Mouse (Mus musculus) cerebellum, postnatal 25 days (tissue): Measurements from ENCODE around the gene Col1a1.
A peak's percentile ranks its signal among the peaks of the same experiment; 100 is the strongest.
"Not testable (repeated sequence)": the region's sequence is repeated elsewhere in the genome, so short reads cannot be mapped to it uniquely, and the experiment has no call there.

Experiments
- DNase-seq, 2 experiments: peaks; one replicate each; pipeline ENCODE4 v3.0.0; 2021; ENCODE audit warnings: mixed read lengths in 2 of 2

Gene Col1a1

DNA sequence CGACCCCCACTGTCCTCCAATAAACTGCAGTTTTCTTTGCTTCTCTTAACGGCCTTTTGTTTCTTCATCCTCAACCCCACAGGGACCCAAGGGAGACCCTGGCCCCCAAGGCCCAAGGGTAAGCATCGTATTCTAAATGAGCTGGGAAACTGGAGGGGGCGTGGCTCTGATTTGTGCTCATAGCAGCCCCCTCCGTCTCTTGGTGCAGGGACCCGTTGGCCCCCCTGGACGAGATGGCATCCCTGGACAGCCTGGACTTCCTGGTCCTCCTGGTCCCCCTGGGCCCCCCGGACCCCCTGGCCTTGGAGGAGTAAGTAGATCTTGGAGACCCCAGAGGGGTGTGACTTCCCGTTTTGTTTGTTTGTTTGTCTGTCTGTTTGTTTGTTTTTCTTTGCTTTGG, 2.3 kb downstream of the Col1a1 start:
- DNase-seq: peak in 1 of 2 experiments; percentile 22

DNA sequence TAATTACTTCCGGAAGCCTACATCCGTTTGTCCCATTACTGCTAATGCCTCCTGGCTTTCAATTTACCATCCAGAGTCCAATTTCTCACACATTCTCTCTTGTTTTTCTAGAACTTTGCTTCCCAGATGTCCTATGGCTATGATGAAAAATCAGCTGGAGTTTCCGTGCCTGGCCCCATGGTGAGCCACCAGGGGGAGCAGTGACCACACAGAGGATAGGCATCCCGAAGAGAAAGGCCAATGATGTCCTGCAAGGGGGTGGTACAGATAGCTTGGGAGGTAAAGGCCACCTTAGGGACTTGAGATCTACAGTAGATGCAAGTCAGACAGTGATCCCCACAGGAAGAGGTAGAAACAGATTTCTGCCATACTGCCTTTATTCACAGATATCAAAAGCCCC, 3.3 kb downstream of the Col1a1 start:
- DNase-seq: peak; percentile 76 to 86

DNA sequence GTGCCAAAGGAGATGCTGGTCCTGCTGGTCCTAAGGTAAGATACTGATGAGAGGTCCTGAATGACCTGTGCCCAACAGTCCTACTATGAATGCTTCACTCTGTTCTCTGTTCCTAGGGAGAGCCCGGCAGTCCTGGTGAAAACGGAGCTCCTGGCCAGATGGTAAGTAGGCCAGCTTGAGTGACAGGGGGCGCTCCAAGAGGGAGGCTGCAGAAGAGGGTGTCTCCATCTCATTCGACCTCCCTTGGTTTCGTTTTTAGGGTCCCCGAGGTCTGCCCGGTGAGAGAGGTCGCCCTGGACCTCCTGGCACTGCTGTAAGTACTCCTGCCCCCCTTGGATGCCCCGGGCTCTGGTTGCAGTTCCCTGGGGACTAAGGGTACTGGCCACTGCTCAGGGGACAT, 5.1 kb downstream of the Col1a1 start:
- DNase-seq: peak in 1 of 2 experiments; percentile 19

DNA sequence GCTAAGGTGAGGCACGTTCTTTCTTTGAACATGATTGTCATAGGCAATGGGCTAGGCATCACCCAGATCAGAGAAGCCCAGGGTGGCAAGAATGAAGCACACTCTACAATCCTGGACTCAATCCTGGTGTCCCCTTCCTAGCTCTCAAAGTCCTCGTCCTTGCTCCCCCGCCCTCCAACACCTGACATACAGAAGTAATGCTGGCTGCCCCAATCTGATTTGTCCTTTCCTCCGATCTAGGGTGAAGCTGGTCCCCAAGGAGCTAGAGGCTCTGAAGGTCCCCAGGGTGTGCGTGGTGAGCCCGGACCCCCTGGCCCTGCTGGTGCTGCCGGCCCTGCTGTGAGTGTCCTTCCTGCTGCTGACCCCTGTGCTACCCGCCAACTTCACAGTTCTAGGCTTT, 5.8 kb downstream of the Col1a1 start:
- DNase-seq: no peak

DNA sequence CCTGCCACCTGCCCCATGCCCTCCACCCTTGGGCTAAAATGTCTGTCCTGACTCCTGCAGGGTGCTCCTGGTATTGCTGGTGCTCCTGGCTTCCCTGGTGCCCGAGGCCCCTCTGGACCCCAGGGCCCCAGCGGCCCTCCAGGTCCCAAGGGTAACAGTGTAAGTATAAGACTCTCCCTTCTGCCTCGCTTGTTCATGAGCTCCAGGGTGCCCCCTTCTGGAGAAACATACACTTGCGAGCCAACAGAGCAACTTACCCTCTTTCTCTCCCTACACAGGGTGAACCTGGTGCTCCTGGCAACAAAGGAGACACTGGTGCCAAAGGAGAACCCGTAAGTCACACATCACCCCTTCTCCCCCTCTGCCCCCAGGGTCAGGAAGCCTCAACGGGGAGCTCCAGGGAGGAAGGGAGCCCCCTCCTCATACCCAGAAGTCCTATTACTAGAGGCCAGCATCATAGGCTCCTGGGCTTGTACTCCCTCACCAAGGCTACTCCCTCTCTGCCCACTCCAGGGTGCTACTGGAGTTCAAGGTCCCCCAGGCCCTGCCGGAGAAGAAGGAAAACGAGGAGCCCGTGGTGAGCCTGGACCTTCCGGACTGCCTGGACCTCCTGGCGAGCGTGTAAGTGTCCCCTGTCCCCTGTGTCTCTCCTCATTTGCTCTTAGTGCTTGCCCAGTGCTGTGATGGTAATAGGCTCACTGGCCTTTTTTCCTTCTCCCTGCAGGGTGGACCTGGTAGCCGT, 6.4 kb downstream of the Col1a1 start:
- DNase-seq: peak; percentile 48 to 68

DNA sequence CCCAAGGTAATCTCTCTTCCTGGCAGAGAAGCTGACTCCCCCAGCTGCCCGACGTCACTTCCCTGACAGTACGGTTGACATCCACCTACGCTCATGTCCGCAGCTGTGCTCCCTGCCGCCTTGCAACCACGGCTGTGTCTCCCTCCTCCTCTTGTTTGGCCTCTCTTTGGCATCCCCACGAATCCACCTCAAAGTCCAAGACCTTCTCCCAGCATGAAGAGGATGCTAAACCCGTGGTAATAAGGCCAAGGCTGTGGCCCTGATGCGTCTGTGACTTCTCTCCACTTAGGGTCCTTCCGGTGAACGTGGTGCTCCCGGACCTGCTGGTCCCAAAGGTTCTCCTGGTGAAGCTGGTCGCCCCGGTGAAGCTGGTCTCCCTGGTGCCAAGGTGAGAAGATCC, 7.0 kb downstream of the Col1a1 start:
- no peak for DNase-seq

DNA sequence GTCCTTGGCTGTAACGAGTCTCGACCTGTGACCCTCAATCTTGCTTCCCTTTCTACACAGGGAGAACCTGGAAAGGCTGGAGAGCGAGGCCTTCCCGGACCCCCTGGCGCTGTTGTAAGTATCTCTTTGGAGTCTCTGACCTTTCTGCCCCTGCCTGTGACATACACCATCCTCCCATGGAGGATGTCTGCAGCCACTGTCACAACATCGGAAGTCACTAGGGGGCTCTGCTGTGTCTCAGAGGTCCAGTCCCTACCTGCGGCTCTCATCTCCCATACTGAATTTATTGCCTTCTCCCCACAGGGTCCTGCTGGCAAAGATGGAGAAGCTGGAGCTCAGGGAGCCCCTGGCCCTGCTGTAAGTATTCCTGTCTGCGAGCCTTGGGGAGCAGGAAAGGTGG, 8.3 kb downstream of the Col1a1 start:
- DNase-seq: peak in 1 of 2 experiments; percentile 26

DNA sequence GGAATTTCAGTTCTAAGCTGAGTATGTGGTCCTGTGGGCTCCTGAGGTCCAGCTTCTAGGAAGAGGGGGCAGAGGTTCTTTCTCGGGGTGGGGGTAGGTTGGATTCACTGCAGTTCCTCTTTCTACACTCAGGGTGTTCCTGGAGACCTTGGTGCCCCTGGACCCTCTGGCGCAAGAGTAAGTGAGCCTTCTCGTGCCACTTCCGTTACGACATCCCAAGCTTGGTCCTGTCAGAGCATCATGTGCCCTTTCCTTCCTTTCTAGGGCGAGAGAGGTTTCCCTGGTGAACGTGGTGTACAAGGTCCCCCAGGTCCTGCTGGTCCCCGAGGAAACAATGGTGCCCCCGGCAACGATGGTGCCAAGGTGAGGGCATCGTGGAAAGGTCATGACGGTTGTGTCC, 9.2 kb downstream of the Col1a1 start:
- no peak for DNase-seq

DNA sequence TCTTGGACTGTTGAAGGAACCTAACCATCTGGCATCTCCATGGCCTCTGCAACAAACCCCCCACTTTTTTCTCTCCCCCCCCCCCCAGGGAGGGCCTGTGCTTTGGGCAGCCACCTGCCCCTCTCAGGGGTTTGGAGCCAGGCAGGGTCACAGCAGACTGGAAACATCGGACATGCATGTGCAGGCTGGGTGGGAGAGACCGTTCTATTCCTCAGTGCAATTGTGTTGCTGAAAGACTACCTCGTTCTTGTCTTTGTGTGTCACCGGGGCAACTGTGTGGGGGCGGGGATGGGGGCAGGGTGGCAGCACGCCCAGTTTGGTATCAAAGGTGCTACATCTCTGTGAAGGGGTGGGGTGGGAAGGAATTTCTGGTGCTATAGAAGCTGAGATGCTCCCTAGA, 16.1 kb downstream of the Col1a1 start:
- DNase-seq: no peak

DNA sequence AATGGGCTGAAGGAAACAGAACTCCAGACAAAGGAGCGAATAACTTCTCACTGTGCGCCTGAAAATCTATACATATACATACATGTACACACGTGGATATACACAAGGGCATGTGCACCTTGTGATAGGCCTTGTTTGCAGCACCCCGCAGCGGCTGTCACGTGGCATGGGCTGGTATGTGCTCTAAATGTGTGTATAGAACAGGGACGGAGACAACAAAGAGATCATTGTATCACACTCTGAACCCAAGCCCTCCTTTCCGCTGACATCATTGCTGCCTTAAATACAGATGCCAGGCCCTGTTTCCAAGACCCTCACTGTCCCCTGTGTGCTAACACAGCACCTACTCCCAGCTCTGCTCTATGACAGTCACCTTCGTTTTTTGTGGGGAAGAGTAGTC, 19.1 kb downstream of the Col1a1 start:
- DNase-seq: no peak

DNA sequence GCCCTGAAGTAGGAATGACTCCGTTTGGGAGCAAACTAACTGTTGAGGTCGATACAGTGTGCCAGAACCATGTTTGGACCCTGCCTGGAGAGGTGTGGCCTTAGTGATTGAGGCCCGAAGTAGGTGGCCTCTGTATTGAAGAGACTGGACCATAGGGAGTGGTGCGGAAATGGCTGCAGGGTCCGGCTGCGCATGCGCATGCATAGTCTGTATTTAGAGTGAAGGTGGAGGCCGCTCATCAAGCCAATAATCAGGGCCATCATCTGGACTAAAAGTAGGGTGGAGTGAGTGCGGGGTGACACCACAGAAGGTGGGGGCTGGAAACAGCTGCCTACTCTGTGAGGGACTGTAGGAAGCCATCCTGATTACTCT, 21.7 kb downstream of the Col1a1 start:
- DNase-seq: peak; percentile 23 to 48

DNA sequence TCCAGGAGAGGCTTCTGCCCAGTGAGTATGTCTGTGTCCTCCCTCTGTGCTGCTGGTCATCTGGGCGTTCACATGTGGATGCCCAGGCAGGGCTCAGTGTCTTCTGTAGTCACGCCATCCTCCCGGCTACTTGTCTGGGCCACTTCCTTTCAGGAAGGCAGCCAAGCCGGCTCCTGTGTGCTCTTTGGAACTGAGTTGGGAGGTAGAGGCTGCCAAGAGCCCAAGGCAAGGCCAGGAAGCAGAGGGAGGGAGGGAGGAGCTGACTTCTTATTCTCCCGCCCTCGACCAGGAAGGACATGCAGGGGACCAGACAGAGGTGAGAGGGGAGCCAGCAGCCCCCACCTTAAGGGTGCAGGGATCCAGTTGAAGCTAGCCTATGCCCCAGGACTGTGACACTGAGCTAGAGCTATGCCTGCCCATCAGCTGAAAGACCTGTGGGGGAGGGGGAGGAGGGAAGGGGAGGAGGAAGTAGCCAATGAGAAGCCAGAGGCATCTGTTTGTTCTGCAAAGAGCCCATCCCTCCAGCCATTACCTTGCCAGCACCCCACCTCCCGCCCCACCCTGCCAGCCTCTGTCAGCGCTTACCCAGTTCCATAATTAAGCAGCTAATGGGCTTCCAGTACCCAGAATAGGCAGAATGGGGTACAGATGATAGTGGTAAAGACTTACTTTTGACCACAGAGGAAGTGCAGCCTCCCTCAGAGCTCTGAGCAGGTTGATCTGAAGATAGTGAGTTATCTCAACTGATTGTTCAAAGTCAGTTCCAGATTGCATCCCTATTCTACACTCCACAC, 22.2 kb downstream of the Col1a1 start:
- peak; percentile 68 to 78 for DNase-seq

DNA sequence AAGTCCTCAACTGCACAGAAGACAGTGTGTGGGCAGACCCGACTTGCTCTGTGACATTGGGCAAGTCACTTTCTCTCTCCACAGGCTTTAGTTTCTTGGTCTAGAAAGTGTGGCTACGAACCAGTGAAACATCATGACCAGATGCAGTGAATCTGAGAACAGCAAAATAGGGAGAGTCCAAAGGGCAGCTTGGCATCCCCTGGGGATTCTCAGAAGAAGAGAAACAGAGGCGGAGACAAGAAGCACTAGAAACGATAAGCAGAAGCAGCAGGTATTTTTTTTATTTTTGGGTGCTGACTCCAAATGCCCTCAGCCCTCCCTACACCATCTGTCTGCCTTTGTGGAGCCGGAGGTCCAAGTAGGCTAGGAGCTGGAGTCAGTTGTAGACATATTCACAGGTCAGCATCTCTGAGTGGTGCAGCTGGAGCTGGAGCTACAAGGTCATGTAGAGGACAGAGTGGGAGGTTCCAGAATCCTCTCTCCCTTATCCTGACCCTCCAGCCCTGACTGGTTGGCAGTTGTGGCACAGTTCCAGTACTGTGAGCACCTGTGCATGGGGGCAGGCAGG, 26.6 kb downstream of the Col1a1 start:
- no peak for DNase-seq

DNA sequence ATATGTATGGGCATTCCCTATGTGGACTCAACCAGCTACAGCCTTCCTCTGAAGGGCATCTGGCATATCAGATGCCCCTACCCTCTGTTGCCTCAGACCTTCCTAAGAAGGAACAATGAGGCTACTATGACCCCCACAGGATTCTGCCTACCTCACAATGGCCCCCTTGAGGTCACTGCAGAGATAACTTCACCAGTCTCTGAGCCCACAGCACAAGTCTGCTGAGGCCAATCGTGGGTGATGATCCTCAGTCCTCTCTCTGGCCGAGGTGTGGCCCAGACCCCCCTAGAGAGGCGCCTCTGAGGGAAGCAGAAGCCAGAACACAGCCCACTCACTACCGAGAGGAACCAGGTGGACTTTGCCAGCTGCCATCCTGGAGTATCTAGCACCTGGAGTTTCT, 31.4 kb downstream of the Col1a1 start, which contains the start of gene Hils1:
Hils1 (plus strand) TSS at position 175 of the 400 bp plus-strand sequence.
- DNase-seq: no peak

DNA sequence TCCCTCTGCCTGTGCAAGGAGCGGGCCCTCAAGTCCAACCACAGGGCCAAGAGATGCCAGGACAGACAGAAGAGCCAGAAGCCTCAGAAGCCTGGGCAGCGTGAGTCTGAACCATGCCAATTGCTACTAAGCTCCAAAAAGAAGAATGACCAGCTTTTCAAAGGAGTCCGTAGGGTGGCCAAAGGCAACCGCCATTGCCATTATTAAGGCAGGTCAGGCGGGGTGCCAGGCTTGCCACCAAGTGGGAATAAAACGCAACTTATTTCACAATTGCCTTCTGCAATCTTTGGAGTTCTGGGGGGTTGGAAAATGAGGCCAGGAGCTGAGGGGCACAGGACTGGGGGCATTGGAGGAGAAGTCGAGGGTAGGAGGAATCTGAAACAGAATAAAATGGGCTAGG, 32.2 kb downstream of the Col1a1 start:
- DNase-seq: peak in 1 of 2 experiments; percentile 47

DNA sequence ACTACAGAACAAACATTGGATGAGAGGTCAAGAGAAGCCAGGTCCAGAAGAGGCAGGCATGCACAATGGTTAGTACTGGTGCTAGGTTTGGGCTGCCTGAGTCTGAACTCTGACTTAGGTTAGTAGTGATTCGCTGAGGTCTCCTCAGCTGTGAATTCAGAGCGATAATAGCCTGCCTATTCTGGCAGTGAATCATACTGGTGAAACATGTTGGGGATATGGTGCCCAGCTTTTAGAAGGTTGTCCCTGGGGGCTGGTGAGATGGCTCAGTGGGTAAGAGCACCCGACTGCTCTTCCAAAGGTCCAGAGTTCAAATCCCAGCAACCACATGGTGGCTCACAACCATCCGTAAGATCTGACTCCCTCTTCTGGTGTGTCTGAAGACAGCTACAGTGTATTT, 33.7 kb downstream of the Col1a1 start:
- DNase-seq: not testable (repeated sequence)

DNA sequence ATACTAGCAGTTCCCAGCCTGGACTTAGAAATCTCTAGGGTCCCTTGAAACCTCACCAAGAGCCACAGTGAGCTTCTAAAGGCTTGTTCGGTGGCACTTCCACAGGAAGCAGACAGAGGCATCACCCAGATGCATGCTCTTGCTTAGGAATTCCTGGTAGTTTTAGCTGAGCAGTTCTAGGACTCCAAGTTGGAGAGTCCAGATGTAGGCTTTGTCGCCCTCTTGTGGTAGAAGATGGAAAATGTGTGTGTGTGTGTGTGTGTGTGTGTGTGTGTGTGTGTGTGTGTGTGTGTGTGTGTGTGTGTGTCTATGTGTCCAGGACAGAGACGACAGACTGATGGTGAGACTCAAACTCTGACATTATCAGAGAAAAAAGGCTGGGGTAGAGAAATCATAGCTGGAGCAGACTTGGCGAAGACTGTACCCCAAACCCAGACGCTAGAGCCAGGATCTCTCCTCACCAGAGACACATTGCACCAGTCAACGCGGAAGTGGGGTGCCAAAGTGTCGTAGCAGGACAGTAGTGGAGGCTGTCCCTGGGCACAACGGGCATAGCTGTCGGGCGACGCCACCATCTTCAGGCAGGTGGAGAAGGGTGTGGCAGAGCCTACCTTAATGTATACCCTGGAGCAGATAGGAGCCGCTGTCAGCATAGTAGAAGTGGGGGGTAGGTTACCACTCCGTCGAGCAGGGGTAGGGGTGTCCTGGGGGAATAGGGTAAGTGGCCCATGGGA, 34.4 kb downstream of the Col1a1 start:
- DNase-seq: peak; percentile 82 to 88

DNA sequence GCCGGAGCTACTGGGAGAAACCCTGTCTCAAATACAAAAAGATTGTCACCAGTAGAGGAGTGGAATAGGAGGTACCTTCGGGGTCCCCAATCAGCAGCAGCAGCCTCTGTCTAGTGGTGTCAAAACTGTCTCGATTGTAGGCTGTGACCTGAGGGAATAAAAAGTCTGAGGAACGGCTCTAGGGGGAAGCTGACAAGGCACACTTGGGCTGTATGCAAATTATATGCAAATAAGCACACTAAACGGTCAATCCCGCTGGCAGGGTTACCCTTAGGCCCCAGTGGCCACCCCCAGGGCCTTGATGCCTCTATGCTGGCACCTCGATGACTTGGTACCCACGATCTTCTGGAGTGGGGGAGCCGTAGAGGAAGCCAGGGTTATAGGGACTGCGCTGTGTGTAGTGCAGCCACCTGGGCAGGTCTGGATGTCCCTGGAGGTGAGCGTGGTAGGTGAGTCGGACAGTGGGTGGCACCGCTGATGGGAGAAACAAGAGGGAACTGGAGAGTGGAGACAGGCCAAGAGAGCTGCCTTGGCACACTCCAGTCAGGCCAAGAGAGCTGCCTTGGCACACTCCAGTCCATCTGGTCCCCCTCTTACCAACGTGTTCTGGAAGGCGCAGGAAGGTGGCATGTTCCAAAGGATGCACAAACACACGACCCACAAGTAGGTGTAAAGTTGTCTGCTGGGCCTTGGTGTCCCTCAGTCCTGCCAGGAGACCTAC, 36.0 kb downstream of the Col1a1 start:
- DNase-seq: peak; percentile 65 to 67

DNA sequence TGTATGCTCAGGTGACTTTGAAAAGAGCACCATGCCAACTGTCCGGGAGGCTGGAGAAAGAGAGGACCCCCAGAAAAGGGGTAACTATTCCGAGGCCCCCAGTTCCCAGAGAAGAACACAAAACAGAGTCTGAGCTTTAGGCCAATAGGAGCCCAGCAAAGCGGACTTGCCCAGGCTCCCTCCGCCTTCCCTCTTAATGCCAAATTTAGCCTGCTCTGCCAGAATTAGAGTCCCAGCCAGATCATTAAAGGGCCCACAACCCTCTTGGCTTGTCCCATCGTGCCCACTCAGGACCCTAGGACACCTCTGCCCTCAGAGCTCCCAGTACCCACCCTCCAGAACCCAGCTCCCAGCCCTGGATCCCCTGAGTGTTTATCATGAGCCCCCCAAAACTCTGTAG, 36.9 kb downstream of the Col1a1 start:
- peak; percentile 22 to 36 for DNase-seq

DNA sequence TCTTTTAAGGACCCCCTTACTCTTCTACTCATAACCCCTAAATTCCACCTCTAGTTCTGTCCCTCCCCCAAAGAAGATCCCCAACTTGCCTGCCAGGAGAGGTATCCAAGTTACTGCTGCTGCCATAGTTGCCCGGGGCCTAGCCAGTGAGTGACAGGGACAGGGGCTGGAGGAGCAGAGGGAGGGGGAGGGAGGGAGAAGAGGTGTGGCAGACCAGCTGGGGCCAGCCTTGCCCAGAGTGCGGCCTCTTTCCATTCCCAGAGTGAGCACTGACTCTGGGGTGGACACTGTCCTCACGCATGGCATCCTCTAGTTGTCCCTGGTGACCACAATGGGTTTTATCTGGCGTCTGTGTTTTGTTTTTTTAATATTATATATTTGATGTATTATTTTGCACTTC, 37.3 kb downstream of the Col1a1 start:
- DNase-seq: peak in 1 of 2 experiments; percentile 28

DNA sequence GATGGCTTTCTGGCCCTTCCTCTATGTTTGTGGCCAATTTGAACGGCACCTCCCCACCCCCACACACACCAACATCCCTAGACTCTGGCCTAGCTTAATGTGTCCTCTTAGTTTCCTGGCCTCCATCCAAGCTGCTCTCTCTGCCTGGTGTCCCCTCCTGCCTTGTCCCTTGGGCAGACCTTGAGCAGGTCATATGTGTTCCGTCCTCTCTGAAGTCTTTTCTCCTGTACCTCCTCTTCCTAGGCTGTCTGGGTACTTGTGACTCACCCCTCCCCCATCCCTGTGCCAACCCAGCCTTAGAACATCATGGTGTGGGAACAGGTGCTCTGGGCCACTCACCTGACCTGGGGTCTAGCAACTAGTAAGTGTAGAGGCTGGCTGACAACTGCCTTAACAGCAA, 38.9 kb downstream of the Col1a1 start:
- peak in 1 of 2 experiments; percentile 31 for DNase-seq

DNA sequence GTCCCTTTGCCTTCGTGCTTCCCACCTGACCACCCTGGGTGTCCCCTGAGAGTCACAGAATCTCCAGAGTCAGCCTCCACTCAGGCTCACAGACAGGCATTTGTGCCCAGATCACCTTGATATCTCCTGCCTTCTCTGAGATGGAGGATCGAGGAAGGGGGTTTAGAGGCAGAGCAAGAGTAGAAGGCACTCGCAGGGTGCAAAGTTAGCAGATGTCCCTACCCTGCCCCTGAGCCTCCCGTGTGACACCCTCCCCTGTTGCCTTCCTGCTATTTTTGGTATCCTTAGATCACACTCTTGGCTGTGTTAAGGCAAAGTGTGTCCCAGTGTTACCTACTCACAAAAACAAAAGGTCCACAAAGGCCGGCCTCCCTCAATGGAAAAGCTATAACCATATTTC, 40.2 kb downstream of the Col1a1 start, which contains the start of gene Sgca:
Sgca (minus strand) TSS at position 129 of the 400 bp plus-strand sequence.
- DNase-seq: peak in 1 of 2 experiments; percentile 31
